Mouse (Mus musculus) C2C12 (cell line): ENCODE data around the gene Olfr1371. TPM values are rescaled to one million over a fixed set of nuclear protein-coding genes. Genes with fewer than 3 reads are reported as not detected.

ENCODE experiments used
- H3K27me3 ChIP-seq: one replicate; pipeline ENCODE4 v1.6.1; 2011; ENCODE audit not compliant: control insufficient read depth, insufficient read depth, insufficient read length
- H3K36me3 ChIP-seq: one replicate; pipeline ENCODE4 v1.6.1; 2011; ENCODE audit not compliant: control insufficient read depth, insufficient read depth
- H3K4me3 ChIP-seq: one replicate; pipeline ENCODE4 v1.5.1; 2011; ENCODE audit warnings: mild to moderate bottlenecking, control low read depth; ENCODE audit not compliant: poor library complexity, insufficient read depth, severe bottlenecking
- H3K79me2 ChIP-seq: one replicate; pipeline ENCODE4 v1.6.1; 2011; ENCODE audit not compliant: control insufficient read depth, insufficient read depth
- H3K79me3 ChIP-seq: one replicate; pipeline ENCODE4 v1.6.1; 2011; ENCODE audit warnings: low read depth, control low read depth
- H3ac ChIP-seq: one replicate; pipeline ENCODE3; 2011; ENCODE audit warnings: low read depth; ENCODE audit not compliant: control insufficient read depth, insufficient read length
- CEBPB ChIP-seq: IDR thresholded peaks from one replicate; pipeline ENCODE4 v1.6.1; 2011; ENCODE audit warnings: low read depth, mild to moderate bottlenecking, control low read depth, moderate library complexity
- CTCF ChIP-seq: IDR thresholded peaks from one replicate; pipeline ENCODE4 v1.5.1; 2011; ENCODE audit not compliant: control insufficient read depth, insufficient read depth, insufficient read length
- FOSL1 ChIP-seq: IDR thresholded peaks from one replicate; pipeline ENCODE4 v1.8.0; 2011; ENCODE audit warnings: mild to moderate bottlenecking, low read length; ENCODE audit not compliant: poor library complexity, insufficient read depth, severe bottlenecking
- MAX ChIP-seq: IDR thresholded peaks from one replicate; pipeline ENCODE4 v1.6.1; 2011; ENCODE audit warnings: mild to moderate bottlenecking, control low read depth
- MYOD1 ChIP-seq: IDR thresholded peaks from one replicate; pipeline ENCODE4 v1.6.1; 2011; ENCODE audit warnings: low read depth; ENCODE audit not compliant: control insufficient read depth, insufficient read length
- MYOG ChIP-seq: IDR thresholded peaks from one replicate; pipeline ENCODE4 v1.6.1; 2011; ENCODE audit not compliant: control insufficient read depth, insufficient read length; ENCODE audit errors: extremely low read depth
- USF1 ChIP-seq: IDR thresholded peaks from one replicate; pipeline ENCODE4 v1.6.1; 2011; ENCODE audit warnings: low read depth, mild to moderate bottlenecking, control low read depth, moderate library complexity
- long read RNA-seq, 2 experiments: library from polyadenylated mRNA; unstranded; transcript quantifications; one replicate each; pipeline ENCODE4 v2.0.0; 2019 to 2020
- polyA plus RNA-seq: library from polyadenylated mRNA; unstranded; fragments of >200 nt; fragmentation: generic; extraction: Trizol; gene quantifications from one replicate; pipeline ENCODE4 v1.2.1, GENCODE M21; 2012; ENCODE audit warnings: missing spikeins

The Olfr1371 gene
- polyA plus RNA-seq, result not detected
- long read RNA-seq, experiment 1, result 0 reads
- long read RNA-seq, experiment 2, result 0 reads

GRCm38 (mm10) chr11:52213887-52214286 is at the start of gene Olfr1371:
Gene Olfr1371 (minus strand): TSS chr11:52213987.
- H3K79me2 ChIP-seq, result no peaks in the 10 kb centered on the region
- H3K27me3 ChIP-seq, result no peaks in the 10 kb centered on the region
- H3K79me3 ChIP-seq, result no peaks in the 10 kb centered on the region
- H3ac ChIP-seq, result no peak within 1 kb of the TSS
- H3K4me3 ChIP-seq, result no peak within 1 kb of the TSS
- no peaks in the 10 kb centered on the region for H3K36me3 ChIP-seq
- no peak for TF ChIP-seq MYOG
- no peak for TF ChIP-seq FOSL1
- TF ChIP-seq CEBPB, result no peak
- no peak for TF ChIP-seq USF1
- TF ChIP-seq MYOD1, result no peak
- TF ChIP-seq CTCF, result no peak
- no peak for TF ChIP-seq MAX

- H3K79me3 ChIP-seq, result no peaks in the 10 kb centered on the region
- H3ac ChIP-seq, result no peak overlapping the region
- no peak overlapping the region for H3K4me3 ChIP-seq
- TF ChIP-seq CTCF (no peak), MYOD1 (no peak), MYOG (no peak), FOSL1 (no peak), MAX (no peak), USF1 (no peak)
- no peaks in the 10 kb centered on the region for H3K79me2 ChIP-seq
- peaks cover 10% of the 10 kb centered on the region for H3K36me3 ChIP-seq
- H3K27me3 ChIP-seq, result no peaks in the 10 kb centered on the region
Measured at GRCm38 (mm10) chr11:52262338-52262737, 48.6 kb upstream of the Olfr1371 start.

GRCm38 (mm10) chr11:52261937-52262336 is 48.1 kb upstream of the Olfr1371 start:
- peak; percentile 74 for TF ChIP-seq CTCF
- TF ChIP-seq MAX, result peak; percentile 30
- no peak for TF ChIP-seq FOSL1
- Histone ChIP-seq H3ac (no peak overlapping the region), H3K4me3 (no peak overlapping the region), H3K79me2 (no peaks in the 10 kb centered on the region), H3K27me3 (no peaks in the 10 kb centered on the region), H3K79me3 (no peaks in the 10 kb centered on the region), H3K36me3 (peaks cover 13% of the 10 kb centered on the region)

DNA sequence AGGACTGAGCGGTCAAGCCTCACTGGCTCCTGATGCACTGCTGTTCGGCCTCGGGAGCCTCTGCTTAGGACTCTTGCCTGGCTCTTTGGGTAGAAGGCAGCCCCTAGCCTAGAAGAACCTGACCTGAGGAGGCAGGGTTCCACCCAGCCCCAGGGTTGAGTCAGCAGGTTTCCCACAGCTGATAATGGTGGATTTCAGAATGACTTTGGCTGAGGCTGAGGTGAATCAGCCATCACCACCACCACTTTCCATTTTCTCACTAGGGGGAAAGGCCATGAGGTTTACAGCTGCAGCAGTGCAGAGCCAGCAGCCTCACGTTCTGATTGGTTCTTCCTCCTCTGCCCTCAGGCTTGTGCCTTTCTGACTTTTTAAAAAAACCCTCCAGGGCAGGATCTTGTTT is 47.1 kb upstream of the Olfr1371 start:
- no peaks in the 10 kb centered on the region for H3K27me3 ChIP-seq
- no peak overlapping the region for H3ac ChIP-seq
- H3K79me2 ChIP-seq, result no peaks in the 10 kb centered on the region
- TF ChIP-seq CEBPB, result no peak
- TF ChIP-seq CTCF, result no peak
- no peak for TF ChIP-seq FOSL1
- peak; percentile 49 for TF ChIP-seq MAX
- no peak for TF ChIP-seq MYOG
- no peak overlapping the region for H3K4me3 ChIP-seq
- peaks cover 14% of the 10 kb centered on the region for H3K36me3 ChIP-seq
- H3K79me3 ChIP-seq, result no peaks in the 10 kb centered on the region

GRCm38 (mm10) chr11:52258711-52259110 is 44.9 kb upstream of the Olfr1371 start:
- H3K79me2 ChIP-seq, result no peaks in the 10 kb centered on the region
- H3K27me3 ChIP-seq, result no peaks in the 10 kb centered on the region
- TF ChIP-seq MYOG (no peak), CEBPB (no peak), MYOD1 (no peak), FOSL1 (no peak), MAX (no peak), CTCF (no peak), USF1 (no peak)
- no peak overlapping the region for H3K4me3 ChIP-seq
- peaks cover 29% of the 10 kb centered on the region for H3K36me3 ChIP-seq
- no peak overlapping the region for H3ac ChIP-seq
- no peaks in the 10 kb centered on the region for H3K79me3 ChIP-seq

GRCm38 (mm10) chr11:52257376-52257775 is 43.6 kb upstream of the Olfr1371 start:
- Histone ChIP-seq H3K79me3 (no peaks in the 10 kb centered on the region), H3K79me2 (no peaks in the 10 kb centered on the region), H3K36me3 (peaks cover 42% of the 10 kb centered on the region), H3K4me3 (no peak overlapping the region), H3K27me3 (no peaks in the 10 kb centered on the region), H3ac (no peak overlapping the region)
- TF ChIP-seq CEBPB (no peak), FOSL1 (no peak), MYOG (no peak), CTCF (no peak), MYOD1 (no peak), MAX (no peak), USF1 (no peak)

DNA sequence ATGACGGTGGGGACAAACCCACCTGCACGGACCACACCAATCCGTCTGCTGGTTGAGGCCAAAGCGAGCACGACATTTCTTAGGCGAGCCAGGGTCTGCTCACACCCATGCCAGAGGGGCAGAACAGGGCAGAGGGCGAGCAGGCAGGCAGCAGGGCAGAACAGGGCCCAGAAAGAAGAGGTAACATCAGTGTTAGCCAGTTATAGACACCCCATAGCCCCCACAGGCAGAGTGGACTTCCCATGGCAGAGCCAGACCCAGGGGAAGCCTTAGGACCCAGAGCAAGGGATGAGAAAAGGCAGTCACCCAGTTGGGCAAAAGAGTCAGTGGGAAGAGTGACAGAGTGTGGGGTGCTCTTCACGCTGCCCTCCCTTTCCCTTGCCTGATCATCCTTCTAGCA is 41.3 kb upstream of the Olfr1371 start:
- Histone ChIP-seq H3K36me3 (peaks cover 46% of the 10 kb centered on the region), H3K79me3 (no peaks in the 10 kb centered on the region), H3K79me2 (no peaks in the 10 kb centered on the region), H3K27me3 (no peaks in the 10 kb centered on the region), H3K4me3 (no peak overlapping the region), H3ac (no peak overlapping the region)
- no peak for TF ChIP-seq USF1
- TF ChIP-seq MAX, result no peak
- TF ChIP-seq FOSL1, result no peak
- TF ChIP-seq MYOG, result no peak
- TF ChIP-seq MYOD1, result no peak
